ENCODE assay signal across 12 mouse cellular contexts in the genomic region with DNA sequence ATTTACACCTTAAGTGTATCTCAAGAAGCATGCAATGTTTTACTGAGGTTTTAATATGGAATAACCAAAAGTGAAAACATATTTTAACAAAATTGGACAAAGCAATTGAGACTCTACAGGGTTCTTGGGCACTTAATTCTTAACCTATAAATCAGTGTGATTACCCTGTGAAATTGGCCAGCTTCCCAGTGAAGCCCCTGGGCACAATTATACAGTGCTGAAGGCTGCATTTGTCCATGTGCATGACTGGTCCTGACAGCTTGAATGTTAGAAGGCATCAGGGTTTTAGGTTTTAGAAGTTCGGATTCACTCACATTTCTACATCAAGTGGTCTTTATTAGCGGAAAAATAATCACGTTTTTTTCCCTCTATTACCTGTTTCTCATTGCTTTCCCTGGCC.
DNase-seq lines count a peak whose midpoint lies in the region; ATAC-seq lines count a peak whose summit lies in the region.
"Had no signal": no experiment of that assay in that cellular context is flagged by ENCODE, and none has a peak within 500 bp of the region (broad histone marks: within the 10 kb centered on the region; RNA-seq: fewer than 3 reads in every experiment).

No protein-coding gene starts in this region.

- H3K4me3 ChIP-seq in hindbrain, embryonic 15.5 days = no peak overlapping the region
- H3K4me3 ChIP-seq in hindbrain, embryonic 10.5 days = no peak overlapping the region
- no peak overlapping the region for H3K4me3 ChIP-seq in hindbrain, embryonic 16.5 days (ENCODE audit: low read length)
- no peak overlapping the region for H3K4me3 ChIP-seq in neural tube, embryonic 14.5 days (ENCODE audit: low read depth, low read length)
- H3K4me3 ChIP-seq: forebrain, embryonic 13.5 days had no signal

- peak; percentile 38 to 48 for DNase-seq in cerebellum, postnatal 14 days
- DNase-seq in cerebellum, postnatal 25 days = no peak
- no peak for DNase-seq in hindbrain, embryonic 10.5 days (ENCODE audit: low spot score)
- no peak for DNase-seq in gastrocnemius, adult 18-20 months (ENCODE audit: low spot score)
- DNase-seq in gastrocnemius, adult 8-10 months (ENCODE audit: low spot score in 2 of 2) = no peak
- DNase-seq: liver; lung, postnatal 14 days had no signal

- H3K27me3 ChIP-seq in hindbrain, embryonic 15.5 days = no peaks in the 10 kb centered on the region
- H3K27me3 ChIP-seq in hindbrain, embryonic 10.5 days (ENCODE audit: insufficient read depth, poor library complexity, severe bottlenecking) = no peaks in the 10 kb centered on the region
- no peaks in the 10 kb centered on the region for H3K27me3 ChIP-seq in hindbrain, embryonic 16.5 days (replicated peaks; ENCODE audit: control insufficient read depth, insufficient read depth, low read length)
- H3K27me3 ChIP-seq in neural tube, embryonic 14.5 days (ENCODE audit: control insufficient read depth, insufficient read depth, low read length) = no peaks in the 10 kb centered on the region
- H3K27me3 ChIP-seq: forebrain, embryonic 13.5 days had no signal

- WGBS in hindbrain, embryonic 15.5 days = 60% methylated on average over 3 of the region's 3 CpGs
- 94% methylated on average over 3 of the region's 3 CpGs for WGBS in hindbrain, embryonic 10.5 days
- WGBS in hindbrain, embryonic 16.5 days = 65% methylated on average over 3 of the region's 3 CpGs
- 64% methylated on average over 3 of the region's 3 CpGs for WGBS in neural tube, embryonic 14.5 days

- H3K36me3 ChIP-seq in hindbrain, embryonic 15.5 days = no peaks in the 10 kb centered on the region
- no peaks in the 10 kb centered on the region for H3K36me3 ChIP-seq in hindbrain, embryonic 10.5 days
- no peaks in the 10 kb centered on the region for H3K36me3 ChIP-seq in hindbrain, embryonic 16.5 days (ENCODE audit: control insufficient read depth, insufficient read depth, low read length)
- no peaks in the 10 kb centered on the region for H3K36me3 ChIP-seq in neural tube, embryonic 14.5 days (ENCODE audit: control insufficient read depth, insufficient read depth, low read length)

- no peaks in the 10 kb centered on the region for H3K9me3 ChIP-seq in hindbrain, embryonic 15.5 days
- no peaks in the 10 kb centered on the region for H3K9me3 ChIP-seq in hindbrain, embryonic 10.5 days
- no peaks in the 10 kb centered on the region for H3K9me3 ChIP-seq in hindbrain, embryonic 16.5 days (ENCODE audit: control insufficient read depth, low read length)
- no peaks in the 10 kb centered on the region for H3K9me3 ChIP-seq in neural tube, embryonic 14.5 days (ENCODE audit: control insufficient read depth, low read length)

- H3K27ac ChIP-seq in hindbrain, embryonic 15.5 days (replicated peaks) = no peak overlapping the region
- no peak overlapping the region for H3K27ac ChIP-seq in hindbrain, embryonic 10.5 days
- H3K27ac ChIP-seq in hindbrain, embryonic 16.5 days (ENCODE audit: low read depth, low read length) = no peak overlapping the region
- H3K27ac ChIP-seq in neural tube, embryonic 14.5 days (ENCODE audit: low read depth, low read length) = no peak overlapping the region
- H3K27ac ChIP-seq: forebrain, embryonic 13.5 days; kidney, postnatal 0 days had no signal

- H3K4me1 ChIP-seq in hindbrain, embryonic 15.5 days (replicated peaks) = 0 out of 2 replicates have a peak, but pooled peaks cover 5% of the 10 kb centered on the region
- no peaks in the 10 kb centered on the region for H3K4me1 ChIP-seq in hindbrain, embryonic 10.5 days (replicated peaks)
- H3K4me1 ChIP-seq in hindbrain, embryonic 16.5 days (ENCODE audit: control insufficient read depth, insufficient read depth, low read depth, low read length) = no peaks in the 10 kb centered on the region
- H3K4me1 ChIP-seq in neural tube, embryonic 14.5 days (ENCODE audit: control insufficient read depth, insufficient read depth, low read length) = peaks cover 2% of the 10 kb centered on the region; the same call in 1 of the 2 replicates
- H3K4me1 ChIP-seq: forebrain, embryonic 13.5 days had no signal

- no peak overlapping the region for H3K4me2 ChIP-seq in hindbrain, embryonic 15.5 days
- no peak overlapping the region for H3K4me2 ChIP-seq in hindbrain, embryonic 16.5 days (ENCODE audit: low read length)
- H3K4me2 ChIP-seq in neural tube, embryonic 14.5 days (ENCODE audit: low read depth, low read length) = no peak overlapping the region
- H3K4me2 ChIP-seq: forebrain, embryonic 13.5 days had no signal

- ATAC-seq in hindbrain, embryonic 15.5 days (ENCODE audit: low FRiP score, low read depth) = peak; percentile 84
- peak; percentile 80 for ATAC-seq in hindbrain, embryonic 16.5 days
- peak; percentile 96 for ATAC-seq in neural tube, embryonic 14.5 days (ENCODE audit: low read depth)
- ATAC-seq: forebrain, embryonic 13.5 days had no signal

- H3K9ac ChIP-seq in hindbrain, embryonic 15.5 days = no peak overlapping the region
- no peak overlapping the region for H3K9ac ChIP-seq in hindbrain, embryonic 16.5 days (ENCODE audit: low read depth, low read length)
- H3K9ac ChIP-seq in neural tube, embryonic 14.5 days (replicated peaks; ENCODE audit: low read depth, low read length) = no peak overlapping the region
- H3K9ac ChIP-seq: forebrain, embryonic 13.5 days had no signal

Comparison
In these comparisons a context has a peak if more than half of its experiments do, and no peak if none do; other contexts are left out.
1. DNase-seq: peak in cerebellum, postnatal 14 days (2 of 2); none in cerebellum, postnatal 25 days (0 of 2), hindbrain, embryonic 10.5 days (single experiment), gastrocnemius, adult 18-20 months (single experiment) and gastrocnemius, adult 8-10 months (0 of 2).
2. Peak in every context shown above with its lines, with median percentiles within 50 percentile points of each other: ATAC-seq.